Mouse (Mus musculus) lung, postnatal 0 days (tissue): Measurements from ENCODE around the gene Gtse1.

Experiments
- CTCF ChIP-seq: IDR thresholded peaks from 2 replicates; pipeline ENCODE4 v1.5.1; 2016; ENCODE audit warnings: antibody characterized with exemption, mild to moderate bottlenecking
- EP300 ChIP-seq: IDR thresholded peaks from 2 replicates; pipeline ENCODE4 v1.6.1; 2016; ENCODE audit warnings: antibody characterized with exemption, mild to moderate bottlenecking, control low read depth

GRCm38 (mm10) chr15:85835335-85835734, 24.2 kb upstream of the Gtse1 start:
- no peak for TF ChIP-seq EP300
- peak; percentile 41 for TF ChIP-seq CTCF
